8 mouse cellular contexts compared by ENCODE assay signal in genomic region chr15:80930048-80930571, GRCm38 (mm10). TPM values are rescaled to one million over a fixed set of nuclear protein-coding genes. Genes with fewer than 3 reads are reported as not detected.
DNase-seq lines count a peak whose midpoint lies in the region; ATAC-seq and TF ChIP-seq lines count a peak whose summit lies in the region.

No protein-coding gene starts in this region.

- H3K36me3 ChIP-seq in forebrain, embryonic 12.5 days (replicated peaks): peaks cover 61% of the 10 kb centered on the region
- peaks cover 31% of the 10 kb centered on the region for H3K36me3 ChIP-seq in forebrain, embryonic 16.5 days (ENCODE audit: control insufficient read depth, insufficient read depth)
- H3K36me3 ChIP-seq in neural tube, embryonic 15.5 days: peaks cover 54% of the 10 kb centered on the region
- H3K36me3 ChIP-seq in limb, embryonic 15.5 days: peaks cover 48% of the 10 kb centered on the region
- H3K36me3 ChIP-seq in kidney, adult 2 months (ENCODE audit: control insufficient read depth, insufficient read depth, low read length): peaks cover 1% of the 10 kb centered on the region; the same call in 1 of the 2 replicates

- H3K27me3 ChIP-seq in forebrain, embryonic 12.5 days: no peaks in the 10 kb centered on the region
- H3K27me3 ChIP-seq in forebrain, embryonic 16.5 days (replicated peaks; ENCODE audit: control insufficient read depth, insufficient read depth, low read length): no peaks in the 10 kb centered on the region
- no peaks in the 10 kb centered on the region for H3K27me3 ChIP-seq in neural tube, embryonic 15.5 days (replicated peaks)
- no peaks in the 10 kb centered on the region for H3K27me3 ChIP-seq in limb, embryonic 15.5 days
- H3K27me3 ChIP-seq in kidney, adult 2 months (replicated peaks; ENCODE audit: control insufficient read depth, insufficient read depth, low read length): no peaks in the 10 kb centered on the region

- no peak for ATAC-seq in forebrain, embryonic 12.5 days (ENCODE audit: low FRiP score)
- no peak for ATAC-seq in forebrain, embryonic 16.5 days
- no peak for ATAC-seq in neural tube, embryonic 15.5 days (ENCODE audit: low FRiP score)
- ATAC-seq in limb, embryonic 15.5 days (ENCODE audit: insufficient number of reproducible peaks, low FRiP score, low TSS enrichment, low read depth): no peak; the same call in 1 of the 2 replicates
- no peak for ATAC-seq in megakaryocyte progenitor cell, adult 5-6 weeks (replicated peaks; ENCODE audit: poor library complexity)

- peaks cover 5% of the 10 kb centered on the region; the same call in 1 of the 2 replicates for H3K4me1 ChIP-seq in forebrain, embryonic 12.5 days
- H3K4me1 ChIP-seq in forebrain, embryonic 16.5 days (replicated peaks; ENCODE audit: control insufficient read depth, insufficient read depth, low read length): no peaks in the 10 kb centered on the region
- H3K4me1 ChIP-seq in neural tube, embryonic 15.5 days: no peaks in the 10 kb centered on the region
- H3K4me1 ChIP-seq in limb, embryonic 15.5 days: peaks cover 6% of the 10 kb centered on the region
- H3K4me1 ChIP-seq in kidney, adult 2 months (ENCODE audit: control insufficient read depth, insufficient read depth, low read length): no peaks in the 10 kb centered on the region

- TF ChIP-seq CTCF in kidney, adult 2 months (conservative IDR thresholded peaks at IDR 0.05; ENCODE audit: insufficient read depth, insufficient read length, low read depth, low read length): no peak

- peak; percentile 24 for DNase-seq in neural tube, embryonic 10.5 days (ENCODE audit: extremely low spot score, low spot score)
- no peak for DNase-seq in testis, postnatal 14 days (ENCODE audit: low spot score)
- DNase-seq in kidney, adult 2 months: no peak

- WGBS in forebrain, embryonic 12.5 days: 32% methylated on average over 13 of the region's 16 CpGs
- 23% methylated on average over 14 of the region's 16 CpGs for WGBS in forebrain, embryonic 16.5 days
- WGBS in neural tube, embryonic 15.5 days: 50% methylated on average over 15 of the region's 16 CpGs
- WGBS in limb, embryonic 15.5 days: 19% methylated on average over 13 of the region's 16 CpGs
- WGBS in kidney, adult 2 months: 48% methylated on average over 16 of the region's 16 CpGs

- H3K4me2 ChIP-seq in forebrain, embryonic 12.5 days: no peak overlapping the region
- no peak overlapping the region for H3K4me2 ChIP-seq in forebrain, embryonic 16.5 days (ENCODE audit: low read length)
- H3K4me2 ChIP-seq in neural tube, embryonic 15.5 days: no peak overlapping the region
- no peak overlapping the region for H3K4me2 ChIP-seq in limb, embryonic 15.5 days

- 0 out of 2 replicates have a peak overlapping the region, but pooled peaks have one; percentile 61 for H3K27ac ChIP-seq in forebrain, embryonic 12.5 days
- no peak overlapping the region for H3K27ac ChIP-seq in forebrain, embryonic 16.5 days (ENCODE audit: low read length)
- no peak overlapping the region for H3K27ac ChIP-seq in neural tube, embryonic 15.5 days (replicated peaks)
- H3K27ac ChIP-seq in limb, embryonic 15.5 days: peak overlapping the region; percentile 47
- no peak overlapping the region for H3K27ac ChIP-seq in kidney, adult 2 months (ENCODE audit: insufficient read depth, low read depth, low read length)

- no peak overlapping the region for H3K9ac ChIP-seq in forebrain, embryonic 12.5 days
- H3K9ac ChIP-seq in forebrain, embryonic 16.5 days (replicated peaks; ENCODE audit: low read depth, low read length): no peak overlapping the region
- H3K9ac ChIP-seq in neural tube, embryonic 15.5 days (replicated peaks): no peak overlapping the region
- no peak overlapping the region for H3K9ac ChIP-seq in limb, embryonic 15.5 days

- no peaks in the 10 kb centered on the region for H3K9me3 ChIP-seq in forebrain, embryonic 12.5 days
- no peaks in the 10 kb centered on the region for H3K9me3 ChIP-seq in forebrain, embryonic 16.5 days (ENCODE audit: control insufficient read depth, low read length)
- no peaks in the 10 kb centered on the region for H3K9me3 ChIP-seq in neural tube, embryonic 15.5 days (replicated peaks)
- no peaks in the 10 kb centered on the region for H3K9me3 ChIP-seq in limb, embryonic 15.5 days

- no peak for TF ChIP-seq POLR2A in kidney, adult 2 months (IDR thresholded peaks at IDR 0.05; ENCODE audit: low read depth, low read length)

- H3K4me3 ChIP-seq in forebrain, embryonic 12.5 days (replicated peaks): no peak overlapping the region
- no peak overlapping the region for H3K4me3 ChIP-seq in forebrain, embryonic 16.5 days (replicated peaks; ENCODE audit: low read length)
- H3K4me3 ChIP-seq in neural tube, embryonic 15.5 days (replicated peaks): no peak overlapping the region
- H3K4me3 ChIP-seq in limb, embryonic 15.5 days: no peak overlapping the region
- H3K4me3 ChIP-seq in kidney, adult 2 months (ENCODE audit: insufficient read depth, low read depth, low read length): no peak overlapping the region

RNA-seq across cellular contexts. Expression of gene Adsl, which starts 18.2 kb away (rescaled TPM):
- polyA plus RNA-seq in forebrain, embryonic 12.5 days (2016; fragmentation: Nextera tagmentation; extraction: Ambion mirVana): 140 and 160 TPM in 2 replicates
- 101 and 112 TPM in 2 replicates for polyA plus RNA-seq in forebrain, embryonic 16.5 days (2015; fragmentation: Nextera tagmentation; extraction: Ambion mirVana)
- 111 and 133 TPM in 2 replicates for polyA plus RNA-seq in neural tube, embryonic 15.5 days (2015; fragmentation: Nextera tagmentation; extraction: Ambion mirVana)
- 140 and 141 TPM in 2 replicates for polyA plus RNA-seq in limb, embryonic 15.5 days (2015; fragmentation: Nextera tagmentation; extraction: Ambion mirVana)
- polyA plus RNA-seq in kidney, adult 2 months (2012; rRNA removed): 71.2 and 83.9 TPM in 2 replicates
- total RNA-seq in megakaryocyte progenitor cell, adult 5-6 weeks (2015): 45.5 and 46.5 TPM in 2 replicates
- 164 and 185 TPM in 2 replicates for total RNA-seq in megakaryocyte progenitor cell, adult 5-6 weeks (2017)

RNA-seq across cellular contexts. Expression of gene Sgsm3, which starts 47.5 kb away (rescaled TPM):
- polyA plus RNA-seq in forebrain, embryonic 12.5 days (2016; fragmentation: Nextera tagmentation; extraction: Ambion mirVana): 35.5 and 42.4 TPM in 2 replicates
- polyA plus RNA-seq in forebrain, embryonic 16.5 days (2015; fragmentation: Nextera tagmentation; extraction: Ambion mirVana): 65.4 and 77.5 TPM in 2 replicates
- polyA plus RNA-seq in neural tube, embryonic 15.5 days (2015; fragmentation: Nextera tagmentation; extraction: Ambion mirVana): 71.6 and 79.1 TPM in 2 replicates
- polyA plus RNA-seq in limb, embryonic 15.5 days (2015; fragmentation: Nextera tagmentation; extraction: Ambion mirVana): 26.0 and 34.0 TPM in 2 replicates
- polyA plus RNA-seq in kidney, adult 2 months (2012; rRNA removed): 20.0 and 25.1 TPM in 2 replicates
- 7.2 and 7.5 TPM in 2 replicates for total RNA-seq in megakaryocyte progenitor cell, adult 5-6 weeks (2015)
- total RNA-seq in megakaryocyte progenitor cell, adult 5-6 weeks (2017): 21.7 and 26.0 TPM in 2 replicates

Comparison
In these comparisons a context has a peak if more than half of its experiments do, and no peak if none do; other contexts are left out.
1. H3K27ac ChIP-seq: peak in forebrain, embryonic 12.5 days (single experiment) and limb, embryonic 15.5 days (single experiment); none in forebrain, embryonic 16.5 days (single experiment), neural tube, embryonic 15.5 days (single experiment) and kidney, adult 2 months (single experiment).